Mouse (Mus musculus) cortical plate, adult 2 months (tissue): ENCODE measurements around the gene Rnf138rt1. TPM values are rescaled to one million over a fixed set of nuclear protein-coding genes. Genes with fewer than 3 reads are reported as not detected.

ENCODE experiments used
- H3K27ac ChIP-seq: fragments of 200-500 bp; 2 replicates; pipeline ENCODE4 v1.5.1; 2012; ENCODE audit warnings: low read length, control low read depth, inconsistent platforms; ENCODE audit not compliant: insufficient read depth
- H3K4me1 ChIP-seq: fragments of 200-500 bp; 2 replicates; pipeline ENCODE4 v1.6.1; 2011; ENCODE audit warnings: low read length; ENCODE audit not compliant: control insufficient read depth, insufficient read depth
- H3K4me3 ChIP-seq: fragments of 200-500 bp; 2 replicates; pipeline ENCODE4 v1.5.1; 2011; ENCODE audit warnings: mild to moderate bottlenecking, low read length, control low read depth; ENCODE audit not compliant: insufficient read depth
- CTCF ChIP-seq: fragments of 200-500 bp; IDR thresholded peaks from 2 replicates; pipeline ENCODE4 v1.5.1; 2011; ENCODE audit warnings: mild to moderate bottlenecking, control low read depth, low read length; ENCODE audit not compliant: insufficient read depth; ENCODE audit errors: extremely low read depth
- POLR2A ChIP-seq: fragments of 200-500 bp; IDR thresholded peaks from 2 replicates; pipeline ENCODE4 v1.6.1; 2011; ENCODE audit warnings: mild to moderate bottlenecking, low read length, control low read depth; ENCODE audit not compliant: insufficient read depth; ENCODE audit errors: extremely low read depth
- polyA plus RNA-seq: library from polyadenylated mRNA; depleted of rRNA; stranded (reverse); fragments of >200 nt; gene quantifications from 2 replicates; pipeline ENCODE4 v1.2.3, GENCODE M21; 2012; rRNA removed

Gene Rnf138rt1
- polyA plus RNA-seq: 0.70 and 0.73 TPM in 2 replicates

- no peak within 1 kb of the TSS for H3K27ac ChIP-seq
- TF ChIP-seq CTCF (no peak), POLR2A (no peak)
- H3K4me1 ChIP-seq: no peaks in the 10 kb centered on the region
- peak within 1 kb of the TSS; percentile 40 for H3K4me3 ChIP-seq
Measured at GRCm38 (mm10) chrX:163760617-163761434, at the start of gene Rnf138rt1. Gene Rnf138rt1 (minus strand): TSS chrX:163761329.

GRCm38 (mm10) chrX:163807270-163807669, 46.1 kb upstream of the Rnf138rt1 start:
- TF ChIP-seq CTCF: no peak
- no peak for TF ChIP-seq POLR2A
- no peak overlapping the region for H3K27ac ChIP-seq
- no peak overlapping the region for H3K4me3 ChIP-seq
- H3K4me1 ChIP-seq: no peaks in the 10 kb centered on the region

GRCm38 (mm10) chrX:163766290-163766689, 5.2 kb upstream of the Rnf138rt1 start:
- no peaks in the 10 kb centered on the region for H3K4me1 ChIP-seq
- H3K27ac ChIP-seq: no peak overlapping the region
- TF ChIP-seq POLR2A (no peak), CTCF (no peak)
- no peak overlapping the region for H3K4me3 ChIP-seq

- Histone ChIP-seq H3K4me3 (peak overlapping the region; percentile 40), H3K4me1 (no peaks in the 10 kb centered on the region), H3K27ac (no peak overlapping the region)
- no peak for TF ChIP-seq CTCF
Measured at GRCm38 (mm10) chrX:163761435-163761828, 303 bp upstream of the Rnf138rt1 start.

- Histone ChIP-seq H3K4me1 (no peaks in the 10 kb centered on the region), H3K27ac (no peak overlapping the region), H3K4me3 (no peak overlapping the region)
- no peak for TF ChIP-seq POLR2A
- TF ChIP-seq CTCF: no peak
Measured at GRCm38 (mm10) chrX:163745996-163746395, 15.1 kb downstream of the Rnf138rt1 start.

- Histone ChIP-seq H3K4me3 (no peak overlapping the region), H3K27ac (no peak overlapping the region), H3K4me1 (no peaks in the 10 kb centered on the region)
- TF ChIP-seq CTCF (no peak), POLR2A (no peak)
Measured at GRCm38 (mm10) chrX:163743896-163744295, 17.2 kb downstream of the Rnf138rt1 start.

- TF ChIP-seq CTCF: no peak
- no peak for TF ChIP-seq POLR2A
- no peaks in the 10 kb centered on the region for H3K4me1 ChIP-seq
- H3K4me3 ChIP-seq: no peak overlapping the region
- no peak overlapping the region for H3K27ac ChIP-seq
Measured at GRCm38 (mm10) chrX:163738904-163739303, 22.2 kb downstream of the Rnf138rt1 start.

- H3K4me3 ChIP-seq: no peak overlapping the region
- H3K27ac ChIP-seq: no peak overlapping the region
- no peak for TF ChIP-seq POLR2A
- no peak for TF ChIP-seq CTCF
Measured at GRCm38 (mm10) chrX:163734145-163734544, 27.0 kb downstream of the Rnf138rt1 start.

GRCm38 (mm10) chrX:163723630-163724029, 37.5 kb downstream of the Rnf138rt1 start:
- Histone ChIP-seq H3K4me1 (no peaks in the 10 kb centered on the region), H3K27ac (no peak overlapping the region), H3K4me3 (no peak overlapping the region)
- no peak for TF ChIP-seq POLR2A
- TF ChIP-seq CTCF: no peak

More at GRCm38 (mm10) chrX:163734145-163734544, 27.0 kb downstream of the Rnf138rt1 start:
- H3K4me1 ChIP-seq: no peaks in the 10 kb centered on the region
